Mouse (Mus musculus) lung, adult 2 months (tissue): ENCODE measurements at regions not wholly inside any gene's neighbourhood (a gene's known extent, or its start where the extent isn't known, plus 50 kb on each side); places are given as distances from the start of the nearest gene placed in this dataset.

Source experiments
- CTCF ChIP-seq: fragments of 200-500 bp; IDR thresholded peaks from 2 replicates; pipeline ENCODE4 v1.5.1; 2011; ENCODE audit warnings: mild to moderate bottlenecking, low read length, control low read depth; ENCODE audit not compliant: insufficient read depth
- POLR2A ChIP-seq: fragments of 200-500 bp; IDR thresholded peaks from 2 replicates; pipeline ENCODE4 v1.6.1; 2011; ENCODE audit warnings: low read depth, mild to moderate bottlenecking, control low read depth, low read length, borderline replicate concordance; ENCODE audit errors: extremely low read depth

DNA sequence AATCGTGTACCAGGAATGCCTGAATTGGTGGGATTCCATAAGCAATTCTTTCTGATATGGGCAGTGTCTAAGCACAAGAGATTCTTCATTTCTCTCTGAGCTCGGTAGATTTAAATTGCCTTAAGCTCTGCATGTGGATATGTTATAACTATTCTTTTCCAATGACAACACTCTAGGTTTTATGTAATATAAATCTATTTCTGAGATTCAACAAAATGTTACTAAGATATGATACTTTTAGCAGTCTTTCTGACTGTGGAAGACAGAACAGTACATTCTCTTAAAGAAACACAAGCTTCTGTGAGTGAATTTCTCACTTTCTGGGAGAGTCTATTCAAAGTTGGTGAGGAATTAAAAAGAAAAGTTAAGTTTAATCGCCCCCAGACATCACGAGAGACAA is 373.6 kb upstream of the Vrk2 start:
- TF ChIP-seq POLR2A (no peak), CTCF (no peak)
